Mouse (Mus musculus) left cerebral cortex, adult 11 months (tissue): Measurements from ENCODE around the gene Sox30.

Source experiments
- DNase-seq: peaks from one replicate; pipeline ENCODE4 v3.0.0; 2022; ENCODE audit warnings: low spot score

Sox30 gene

DNA sequence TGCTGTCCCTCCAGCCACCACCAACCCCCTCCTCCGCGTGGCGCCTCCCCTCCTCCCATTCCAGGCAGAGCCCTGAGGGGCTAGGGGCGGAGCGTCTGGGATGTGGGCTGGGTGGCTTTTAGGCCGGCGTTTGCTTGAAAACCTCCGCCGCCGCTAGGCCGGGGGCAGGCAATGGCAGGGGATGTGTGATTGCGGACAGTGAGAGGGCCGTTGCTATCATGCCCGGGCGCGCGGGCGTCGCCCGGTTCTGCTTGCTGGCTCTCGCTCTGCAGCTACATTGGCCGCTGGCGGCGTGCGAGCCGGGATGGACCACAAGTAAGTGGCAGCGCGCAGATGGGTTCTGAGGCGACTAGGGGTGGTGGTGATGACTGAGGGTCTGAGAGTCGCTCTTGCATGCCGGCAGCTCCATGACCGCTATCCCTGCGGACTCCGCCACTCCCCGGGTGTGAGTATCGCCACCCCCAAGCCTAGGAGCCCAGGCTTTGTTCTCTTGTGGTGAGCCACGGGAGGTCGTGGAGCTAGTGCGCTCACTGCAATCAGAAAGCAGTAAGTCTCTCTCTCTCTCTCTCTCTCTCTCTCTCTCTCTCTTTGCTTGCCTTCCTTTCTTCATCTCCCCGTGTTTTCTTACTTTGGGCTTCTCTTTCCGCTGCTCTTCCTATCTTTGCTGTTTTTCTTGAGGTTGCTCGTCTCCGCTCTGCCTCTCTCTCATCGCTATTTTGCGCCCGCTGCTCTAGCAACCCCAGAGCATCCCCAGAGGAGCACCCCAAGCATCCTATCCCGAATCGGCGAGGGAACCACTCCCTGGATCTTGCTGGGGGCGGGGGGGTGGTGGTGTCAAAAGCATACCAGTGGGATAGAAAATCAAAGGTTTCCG lies 76.0 kb downstream of the Sox30 start, which contains the start of gene Adam19:
TSS of gene Adam19 (plus strand) at position 97 of the 874 bp plus-strand sequence.
- peak; percentile 44 for DNase-seq

DNA sequence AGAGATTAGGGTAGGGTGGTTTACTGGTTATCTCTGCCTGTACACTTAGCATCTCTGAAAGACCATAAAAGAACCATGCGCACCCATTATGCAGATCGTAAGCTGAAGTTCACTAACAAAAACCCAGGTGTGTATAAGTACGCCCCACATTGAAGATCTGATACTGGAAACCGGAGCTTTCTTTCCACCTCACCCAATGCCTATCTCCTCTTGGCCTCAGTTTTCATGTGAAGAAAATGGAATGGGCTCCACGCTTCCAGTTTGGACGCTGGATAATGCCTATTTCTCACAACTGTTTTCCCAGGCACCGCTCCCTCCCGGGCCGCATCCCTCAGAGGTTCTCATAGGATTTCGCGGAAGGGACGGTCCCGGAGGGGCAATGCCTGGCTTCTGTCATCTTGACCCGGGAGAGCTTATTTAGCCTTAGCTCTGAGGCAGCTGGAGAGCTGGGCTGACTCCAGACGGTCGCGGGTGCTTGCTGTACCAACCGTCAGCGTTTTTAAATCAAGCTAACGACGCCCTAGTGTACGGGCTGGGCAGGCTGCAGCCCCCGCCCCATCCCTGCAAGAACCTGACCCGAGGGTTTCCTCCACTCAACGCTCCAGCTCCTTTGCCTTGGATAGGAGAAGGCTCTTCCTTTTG lies 76.8 kb downstream of the Sox30 start:
- no peak for DNase-seq

DNA sequence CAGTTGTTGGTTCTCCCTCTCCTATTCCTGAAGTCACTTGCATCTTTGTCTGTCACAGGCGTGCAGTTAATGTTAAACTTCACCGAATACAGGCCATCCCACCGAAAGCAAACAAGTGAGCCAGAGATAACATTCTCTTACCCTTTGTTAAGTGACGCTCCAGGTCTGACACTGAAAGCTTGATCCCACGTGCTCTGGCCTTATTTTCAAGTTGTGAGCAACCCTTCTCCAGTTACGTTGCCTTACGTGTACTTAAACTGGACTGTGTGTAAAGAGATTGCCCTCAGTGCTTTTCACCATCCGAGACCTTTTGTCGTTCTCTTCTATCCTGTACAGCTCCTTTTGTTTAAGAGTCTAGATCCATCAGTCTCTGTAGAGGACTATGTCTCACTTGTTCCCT lies 77.9 kb downstream of the Sox30 start:
- DNase-seq = no peak

DNA sequence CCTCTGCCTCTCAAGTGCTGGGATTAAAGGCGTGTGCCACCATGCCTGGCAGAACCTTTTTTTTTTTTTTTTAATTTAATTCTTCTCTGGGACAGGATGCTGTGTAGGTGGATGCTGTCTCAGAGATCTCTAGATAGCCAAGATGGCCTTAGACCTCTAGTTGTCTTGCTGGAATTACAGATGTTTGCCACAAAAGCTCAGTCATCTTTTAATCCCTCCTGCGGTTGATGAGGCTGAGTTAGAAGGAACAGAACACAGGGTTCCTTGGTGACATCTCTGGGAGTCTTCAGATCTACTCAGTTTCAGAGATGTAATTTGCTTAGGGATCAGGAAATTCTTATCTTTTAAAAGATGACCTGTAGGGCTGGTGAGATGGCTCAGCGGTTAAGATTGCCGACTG lies 78.8 kb downstream of the Sox30 start:
- no peak for DNase-seq

DNA sequence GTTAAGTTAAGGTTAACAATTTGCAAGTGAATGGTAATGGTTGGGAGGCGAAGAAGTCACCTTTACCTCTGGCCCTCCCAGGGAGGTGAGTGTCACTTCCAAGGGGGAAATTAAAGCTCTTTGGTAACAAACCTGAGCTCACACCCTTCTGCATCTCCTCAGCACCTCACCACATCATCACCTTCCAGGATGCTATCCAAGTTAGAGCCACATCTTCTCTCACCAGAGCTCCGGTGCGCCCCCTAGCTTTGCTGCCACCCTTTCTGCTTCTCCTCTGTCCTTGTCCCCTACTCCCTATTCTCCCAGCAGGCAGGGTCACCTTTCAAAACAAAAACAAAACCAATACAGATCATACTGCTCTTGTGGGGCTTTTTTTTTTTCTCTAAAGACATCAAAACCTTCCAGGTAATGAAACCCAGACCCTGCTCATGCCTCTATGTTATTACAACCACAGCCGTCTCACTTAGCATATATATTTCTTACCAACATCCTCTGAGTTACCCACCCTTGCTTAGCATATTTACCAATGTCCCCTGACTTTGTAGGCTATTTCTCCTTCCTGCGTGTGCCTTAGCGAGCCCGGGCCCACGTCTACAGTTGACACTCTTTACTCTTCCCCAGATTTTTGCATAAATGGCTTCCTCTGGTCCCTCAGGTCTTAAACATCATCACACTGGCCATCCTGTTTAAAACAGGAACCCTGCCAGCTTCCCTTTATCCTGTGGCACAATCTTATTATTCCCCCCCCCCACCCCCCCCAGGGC lies 80.0 kb downstream of the Sox30 start:
- no peak for DNase-seq

DNA sequence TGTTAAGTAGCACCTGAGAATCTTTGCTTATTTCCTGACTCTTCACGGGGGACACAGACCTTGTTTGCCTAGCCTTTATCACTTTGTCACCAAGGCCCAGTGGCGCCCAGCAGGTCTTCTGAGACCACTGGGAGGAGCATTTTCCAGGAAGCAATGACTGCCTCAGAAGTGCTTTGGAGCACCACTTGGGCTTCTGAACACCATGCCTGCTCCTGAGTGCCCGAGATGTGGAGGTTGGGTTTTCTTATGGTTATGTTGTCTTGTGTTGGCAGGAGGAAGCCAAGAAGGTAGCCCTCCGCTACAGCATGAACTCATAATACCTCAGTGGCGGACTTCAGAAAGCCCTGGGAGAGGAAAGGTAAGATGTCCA lies 80.5 kb downstream of the Sox30 start:
- DNase-seq = no peak

DNA sequence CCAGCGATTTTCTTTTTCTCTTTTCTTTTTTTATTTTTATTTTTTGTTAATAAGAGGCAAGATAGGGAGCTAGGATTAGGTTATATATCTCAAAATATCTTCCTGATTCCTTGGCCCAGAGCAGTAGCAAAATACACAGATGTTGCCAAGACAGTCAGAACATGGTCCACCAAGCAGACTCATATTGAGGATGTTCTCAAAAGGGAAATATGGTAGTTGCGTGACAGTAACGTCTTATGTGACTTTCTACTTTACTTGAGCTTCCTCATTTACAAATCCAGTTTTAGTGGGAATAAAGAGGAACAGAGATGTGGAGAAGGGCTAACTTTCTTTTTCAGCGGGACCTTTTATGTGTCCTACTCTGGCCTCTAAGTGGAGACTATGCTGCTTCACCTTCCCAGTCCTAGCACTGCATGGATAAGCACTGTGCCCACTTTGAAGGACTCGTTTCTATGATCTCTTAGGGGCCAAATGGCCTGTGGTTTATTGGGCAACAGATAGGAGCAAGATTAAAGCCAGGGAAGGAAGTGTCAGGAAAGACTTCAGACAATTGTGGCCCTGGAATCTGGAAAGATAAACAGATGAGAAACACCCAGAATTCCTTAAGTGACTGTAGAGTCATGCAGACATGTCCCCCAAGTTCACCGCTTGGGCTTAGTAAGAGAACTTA lies 81.8 kb downstream of the Sox30 start:
- DNase-seq = no peak

DNA sequence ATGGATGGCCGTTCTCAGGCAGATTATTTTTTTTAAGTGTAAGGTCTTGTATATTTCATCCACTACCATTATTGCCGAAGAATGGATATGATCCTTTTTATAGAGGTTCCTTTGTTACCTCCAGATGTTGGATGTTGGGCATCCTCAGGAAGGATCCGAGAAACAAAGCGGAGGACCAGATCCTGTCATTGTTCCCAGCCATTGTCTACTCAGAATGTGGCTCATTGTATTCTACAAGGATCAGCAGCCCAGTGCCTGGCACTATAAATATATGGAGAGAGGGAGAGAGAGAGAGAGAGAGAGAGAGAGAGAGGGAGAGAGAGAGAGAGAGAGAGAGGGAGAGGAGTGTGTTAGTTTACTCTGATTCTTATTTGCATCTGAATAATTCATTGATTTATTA lies 82.5 kb downstream of the Sox30 start:
- no peak for DNase-seq

DNA sequence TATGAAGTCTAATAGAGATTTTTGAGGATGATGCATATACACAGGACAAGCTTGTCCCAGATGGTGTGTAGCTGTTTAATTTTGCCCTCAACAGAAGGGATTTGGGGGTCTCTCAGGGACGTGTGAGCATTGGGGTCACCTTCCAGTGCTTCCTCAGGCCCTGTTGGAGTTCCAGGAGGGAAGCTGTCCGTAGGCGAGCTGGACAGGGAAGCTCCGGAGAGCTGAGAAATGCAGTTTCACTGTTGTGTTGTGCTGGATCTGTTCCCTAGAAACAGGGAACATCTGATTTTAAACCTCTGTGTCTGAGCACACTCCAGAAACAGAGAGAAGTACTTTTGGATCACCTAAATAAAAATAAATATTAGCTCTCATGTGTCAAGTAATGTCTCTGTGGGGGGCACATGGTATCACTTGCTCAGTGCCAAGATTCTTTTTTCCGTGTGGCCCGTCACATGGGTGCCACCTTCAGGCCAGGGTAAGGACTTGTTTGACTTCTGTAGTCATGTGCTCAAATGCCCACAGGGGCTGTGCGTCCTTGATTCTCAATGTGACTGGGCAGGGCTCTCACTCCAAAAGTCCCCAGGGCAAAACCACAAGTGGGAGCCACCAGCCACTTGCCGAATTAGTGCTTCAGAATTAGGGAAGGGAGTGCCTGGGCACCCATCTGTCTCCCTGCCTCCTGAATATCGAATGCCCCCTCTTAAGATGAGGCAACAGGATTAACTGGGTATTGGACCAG lies 83.1 kb downstream of the Sox30 start:
- DNase-seq = no peak

DNA sequence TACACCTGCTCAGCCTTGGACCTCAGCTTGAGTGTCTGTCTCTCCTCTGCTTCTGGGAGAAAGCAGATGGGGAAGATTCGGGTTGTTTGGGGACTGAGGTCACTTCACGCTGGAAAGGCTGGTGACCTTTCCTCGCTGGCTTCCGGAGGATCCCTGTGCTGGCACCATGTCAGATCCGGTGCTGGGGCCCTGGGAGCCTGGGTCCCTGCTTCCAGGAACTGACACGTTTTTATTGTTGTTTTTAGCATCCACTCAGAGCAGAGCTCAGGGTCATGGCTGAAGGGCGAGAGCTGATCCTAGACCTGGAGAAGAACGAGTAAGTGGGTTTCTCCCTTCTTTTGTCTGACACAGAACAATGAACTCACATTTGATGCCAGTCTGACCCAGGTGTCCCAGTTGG lies 84.7 kb downstream of the Sox30 start:
- no peak for DNase-seq

DNA sequence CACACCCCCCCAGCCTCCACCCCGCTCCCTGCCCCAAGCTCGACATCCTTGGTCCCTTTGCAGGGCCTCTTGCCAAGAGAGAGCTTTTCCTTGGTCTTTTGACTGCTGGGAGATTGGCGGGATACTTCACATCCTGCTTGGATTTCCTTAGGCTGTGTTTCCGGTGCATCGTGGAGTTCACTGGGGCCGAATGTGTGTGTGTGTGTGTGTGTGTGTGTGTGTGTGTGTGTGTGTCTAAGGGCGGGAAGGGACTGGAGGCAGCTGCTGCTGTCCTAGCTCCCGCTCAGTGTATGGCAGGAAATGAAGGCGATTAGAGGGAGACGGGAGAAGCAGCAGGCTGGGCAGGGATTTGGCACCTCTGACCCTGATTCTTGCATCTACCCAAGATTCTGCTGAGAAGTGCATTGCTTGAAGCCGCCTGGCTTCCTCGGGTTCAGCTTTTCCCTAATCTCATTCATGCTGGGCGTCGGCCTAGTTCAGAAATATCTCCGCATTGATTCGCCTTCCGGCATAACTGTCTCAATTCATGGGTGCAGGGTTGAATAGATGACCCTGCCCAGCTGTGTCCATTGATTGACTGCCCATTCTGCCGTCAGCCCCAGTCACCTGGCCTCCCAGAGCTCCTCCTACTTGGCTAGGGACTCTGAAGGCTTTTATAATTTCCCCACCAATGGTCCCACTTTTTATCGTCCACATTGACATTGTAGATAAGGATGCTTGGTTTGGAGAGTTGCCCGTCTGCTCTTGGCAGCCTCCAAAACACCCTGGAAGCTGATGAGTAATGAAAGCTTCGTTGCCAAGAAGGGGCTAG lies 85.3 kb downstream of the Sox30 start:
- DNase-seq = no peak
